8 mouse cellular contexts compared by ENCODE assay signal in the genomic region with DNA sequence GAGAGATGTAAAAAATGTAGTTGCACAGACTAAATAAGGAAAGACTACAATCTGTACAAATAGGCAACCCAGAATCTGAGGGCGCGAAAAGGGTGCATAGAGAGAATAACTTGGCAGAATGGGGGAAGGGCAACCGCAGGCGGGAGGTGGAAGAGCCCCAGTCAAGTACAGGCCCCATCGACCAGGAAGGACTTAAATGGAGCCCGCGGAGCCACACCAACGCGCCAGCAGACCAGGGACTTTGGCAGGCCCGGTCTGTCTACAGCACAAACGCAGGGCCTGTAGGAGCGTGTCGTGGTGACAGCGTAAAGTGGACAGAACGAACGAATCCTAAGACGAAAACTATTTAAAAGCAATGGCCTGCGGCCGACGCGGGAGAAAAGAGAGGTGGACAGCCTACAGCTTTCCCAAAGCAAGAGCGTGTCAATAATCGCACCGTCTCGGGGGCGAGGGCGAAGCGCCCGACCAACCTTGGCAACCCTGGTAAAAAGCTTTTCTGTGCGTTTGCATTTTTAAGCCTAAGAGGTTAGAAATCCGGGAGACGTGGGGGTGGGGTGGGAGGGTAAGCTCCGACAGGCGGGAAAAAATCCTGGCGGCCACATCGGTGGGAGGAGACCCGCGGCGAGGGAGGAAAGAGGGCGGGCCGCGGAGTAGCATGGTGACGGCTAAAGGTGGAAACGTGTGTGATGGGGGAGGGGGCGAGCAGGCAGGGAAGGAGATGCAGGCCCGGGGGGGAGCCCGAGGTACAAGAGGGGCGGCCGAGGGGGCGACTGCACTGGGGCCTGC. TPM values are rescaled to one million over a fixed set of nuclear protein-coding genes. Genes with fewer than 3 reads are reported as not detected.
DNase-seq lines count a peak whose midpoint lies in the region; ATAC-seq and TF ChIP-seq lines count a peak whose summit lies in the region.

No protein-coding gene starts in this region.

- TF ChIP-seq CTCF in MEL (IDR thresholded peaks at IDR 0.05 in 2 of 3, conservative IDR thresholded peaks at IDR 0.05 in 1 of 3; ENCODE audit: control insufficient read depth in 1 of 3, insufficient read depth in 1 of 3, low read depth in 2 of 3, low read length in 3 of 3, poor library complexity in 1 of 3, severe bottlenecking in 1 of 3): no peak
- no peak for TF ChIP-seq CTCF in cerebellum, adult 2 months (IDR thresholded peaks at IDR 0.05; ENCODE audit: borderline replicate concordance, insufficient read depth, low read depth, low read length)
- TF ChIP-seq CTCF in forebrain, postnatal 0 days (IDR thresholded peaks at IDR 0.05; ENCODE audit: low read depth): no peak
- no peak for TF ChIP-seq CTCF in lung, postnatal 0 days (IDR thresholded peaks at IDR 0.05)

- H3K9ac ChIP-seq in MEL (ENCODE audit: control insufficient read depth, low read depth, low read length, poor library complexity, severe bottlenecking): peak overlapping the region; percentile 100
- H3K9ac ChIP-seq in forebrain, postnatal 0 days: peak overlapping the region; percentile 83
- H3K9ac ChIP-seq in lung, postnatal 0 days (replicated peaks; ENCODE audit: low read depth): peak overlapping the region; percentile 68

- no peaks in the 10 kb centered on the region for H3K9me3 ChIP-seq in MEL (replicated peaks; ENCODE audit: insufficient read depth, low read length)
- H3K9me3 ChIP-seq in forebrain, postnatal 0 days (ENCODE audit: low read length): no peaks in the 10 kb centered on the region
- H3K9me3 ChIP-seq in lung, postnatal 0 days (ENCODE audit: low read length): no peaks in the 10 kb centered on the region

- peaks cover 18 to 24% of the 10 kb centered on the region in 2 experiments for H3K4me1 ChIP-seq in MEL (ENCODE audit: control insufficient read depth in 1 of 2, insufficient read depth in 2 of 2, low read length in 2 of 2)
- H3K4me1 ChIP-seq in cerebellum, adult 2 months (ENCODE audit: control insufficient read depth, insufficient read depth, low read length): peaks cover 11% of the 10 kb centered on the region
- H3K4me1 ChIP-seq in forebrain, postnatal 0 days (ENCODE audit: insufficient read depth): peaks cover 24% of the 10 kb centered on the region
- peaks cover 4% of the 10 kb centered on the region; the same call in 1 of the 2 replicates for H3K4me1 ChIP-seq in lung, postnatal 0 days (ENCODE audit: insufficient read depth, low read depth, low read length)

- peak; percentile 87 for DNase-seq in MEL (ENCODE audit: low read depth, low spot score)
- peak; percentile 72 to 75 for DNase-seq in cerebellum, adult 2 months
- peak; percentile 72 for DNase-seq in forebrain, postnatal 0 days
- peak; percentile 91 for DNase-seq in heart, postnatal 4 days
- peak; percentile 75 to 82 for DNase-seq in layer of hippocampus, postnatal 10 days (ENCODE audit: low spot score in 2 of 2)
- peak; percentile 93 for DNase-seq in lung, postnatal 0 days (ENCODE audit: low spot score)
- peak; percentile 81 for DNase-seq in ovary, postnatal 36 days (ENCODE audit: low spot score)
- peak; percentile 70 to 82 for DNase-seq in thymus, postnatal 36 days

- ATAC-seq in forebrain, postnatal 0 days: peak; percentile 40
- ATAC-seq in lung, postnatal 0 days: peak; percentile 40

- H3K79me2 ChIP-seq in MEL (ENCODE audit: control insufficient read depth, insufficient read depth, low read length, poor library complexity): peaks cover 61% of the 10 kb centered on the region

- no peak for TF ChIP-seq EP300 in MEL (IDR thresholded peaks at IDR 0.05; ENCODE audit: low read depth in 1 of 2, low read length in 2 of 2)
- no peak for TF ChIP-seq EP300 in lung, postnatal 0 days (IDR thresholded peaks at IDR 0.05)

- TF ChIP-seq RAD21 in MEL (IDR thresholded peaks at IDR 0.05; ENCODE audit: low read depth, low read length): no peak

- peak overlapping the region; percentile 89 for H3K27ac ChIP-seq in MEL (ENCODE audit: control insufficient read depth, low read depth, low read length)
- no peak overlapping the region for H3K27ac ChIP-seq in cerebellum, adult 2 months (ENCODE audit: insufficient read depth, low read length)
- H3K27ac ChIP-seq in forebrain, postnatal 0 days (ENCODE audit: low read depth, low read length): peak overlapping the region; percentile 99
- peak overlapping the region; percentile 96 for H3K27ac ChIP-seq in lung, postnatal 0 days (ENCODE audit: low read length)

- WGBS in cerebellum, adult 2 months: 2% methylated on average over 48 of the region's 50 CpGs
- WGBS in forebrain, postnatal 0 days: 2% methylated on average over 47 of the region's 50 CpGs
- 0% methylated on average over 38 of the region's 50 CpGs for WGBS in lung, postnatal 0 days

- peak overlapping the region; percentile 92 to 96 for H3K4me3 ChIP-seq in MEL (ENCODE audit: control insufficient read depth in 1 of 2, insufficient read depth in 1 of 2, low read depth in 2 of 2, low read length in 2 of 2)
- peak overlapping the region; percentile 94 for H3K4me3 ChIP-seq in cerebellum, adult 2 months (replicated peaks; ENCODE audit: insufficient read depth, low read depth, low read length)
- H3K4me3 ChIP-seq in forebrain, postnatal 0 days (ENCODE audit: low read depth, low read length): peak overlapping the region; percentile 90
- H3K4me3 ChIP-seq in lung, postnatal 0 days (ENCODE audit: low read depth, low read length): peak overlapping the region; percentile 84

- peaks cover 23 to 40% of the 10 kb centered on the region in 2 experiments for H3K36me3 ChIP-seq in MEL (ENCODE audit: control insufficient read depth in 1 of 2, insufficient read depth in 2 of 2, low read length in 2 of 2)
- H3K36me3 ChIP-seq in forebrain, postnatal 0 days (ENCODE audit: insufficient read depth): no peaks in the 10 kb centered on the region
- no peaks in the 10 kb centered on the region for H3K36me3 ChIP-seq in lung, postnatal 0 days (ENCODE audit: insufficient read depth, low read length)

- no peaks in the 10 kb centered on the region for H3K27me3 ChIP-seq in MEL (ENCODE audit: control insufficient read depth in 1 of 2, insufficient read depth in 2 of 2, low read length in 2 of 2)
- no peaks in the 10 kb centered on the region for H3K27me3 ChIP-seq in cerebellum, adult 2 months (ENCODE audit: control insufficient read depth, insufficient read depth, low read length)
- H3K27me3 ChIP-seq in forebrain, postnatal 0 days (ENCODE audit: insufficient read depth, low read length): no peaks in the 10 kb centered on the region
- no peaks in the 10 kb centered on the region for H3K27me3 ChIP-seq in lung, postnatal 0 days (replicated peaks; ENCODE audit: insufficient read depth, low read length)

- peak overlapping the region; percentile 80 for H3K4me2 ChIP-seq in forebrain, postnatal 0 days (ENCODE audit: low read depth)
- peak overlapping the region; percentile 72 for H3K4me2 ChIP-seq in lung, postnatal 0 days (replicated peaks; ENCODE audit: low read depth, low read length)

- peak in 1 of 2 experiments; percentile 0; a peak in 1 of 4 replicates for TF ChIP-seq POLR2A in MEL (IDR thresholded peaks at IDR 0.05; ENCODE audit: control insufficient read depth in 1 of 2, insufficient read depth in 1 of 2, low read depth in 1 of 2, low read length in 2 of 2, poor library complexity in 1 of 2)
- no peak for TF ChIP-seq POLR2A in cerebellum, adult 2 months (IDR thresholded peaks at IDR 0.05; ENCODE audit: borderline replicate concordance, insufficient read depth, low read length)

TF ChIP-seq in MEL, 35 proteins besides CTCF, POLR2A, EP300 and RAD21:
- TF ChIP-seq NRF1 (IDR thresholded peaks at IDR 0.05; ENCODE audit: insufficient read depth, low read depth, low read length, poor library complexity, severe bottlenecking): no peak
- TF ChIP-seq UBTF (IDR thresholded peaks at IDR 0.05; ENCODE audit: borderline replicate concordance, insufficient read depth, low read depth, low read length): 0 out of 2 replicates have a peak, but pooled peaks have one; percentile 50
- no peak for TF ChIP-seq POLR2AphosphoS5 (IDR thresholded peaks at IDR 0.05; ENCODE audit: borderline replicate concordance, low read depth, low read length)
- peak; percentile 65 for TF ChIP-seq SIN3A (IDR thresholded peaks at IDR 0.05; ENCODE audit: low read length)
- 0 out of 2 replicates have a peak, but pooled peaks have one; percentile 14 for TF ChIP-seq ETS1 (IDR thresholded peaks at IDR 0.05; ENCODE audit: low read depth, low read length)
- peak; percentile 85 for TF ChIP-seq E2F4 (IDR thresholded peaks at IDR 0.05; ENCODE audit: borderline replicate concordance, low read depth, low read length)
- TF ChIP-seq MXI1 (IDR thresholded peaks at IDR 0.05; ENCODE audit: low read depth, low read length): peak; percentile 86
- 0 out of 2 replicates have a peak, but pooled peaks have one; percentile 14 for TF ChIP-seq MYC (IDR thresholded peaks at IDR 0.05; ENCODE audit: low read depth, low read length)
- peak; percentile 58 for TF ChIP-seq MAX (IDR thresholded peaks at IDR 0.05; ENCODE audit: low read length)
- peak; percentile 22; the same call in 1 of the 2 replicates for TF ChIP-seq TBP (IDR thresholded peaks at IDR 0.05; ENCODE audit: low read depth, low read length)

RNA-seq across cellular contexts. Expression of a gene that starts 1.0 kb away (rescaled TPM):
- total RNA-seq in MEL (2012; rRNA removed): 55.4 and 70.6 TPM in 2 replicates
- polyA plus RNA-seq in MEL (2012; ENCODE audit: insufficient read depth in 1 of 2, insufficient read length in 2 of 2, low read depth in 1 of 2, low replicate concordance in 2 of 2, missing spikeins in 1 of 2): 100 to 1,000 TPM in 1 of 2 experiments, not detected in 1; 796 TPM
- 114 and 127 TPM in 2 replicates for polyA plus RNA-seq in cerebellum, adult 2 months (2012; rRNA removed)
- total RNA-seq in forebrain, postnatal 0 days (2014; rRNA removed): 35.9 and 45.7 TPM in 2 replicates
- polyA plus RNA-seq in forebrain, postnatal 0 days (2015; fragmentation: Nextera tagmentation; extraction: Ambion mirVana): 93.0 and 120 TPM in 2 replicates
- 100 to 1,000 TPM; 239 to 258 TPM for total RNA-seq in heart, postnatal 4 days (2021)
- 100 to 1,000 TPM; 279 to 297 TPM for total RNA-seq in layer of hippocampus, postnatal 10 days (2021)
- polyA plus RNA-seq in lung, postnatal 0 days (2015; fragmentation: Nextera tagmentation; extraction: Ambion mirVana): 44.0 and 51.4 TPM in 2 replicates

RNA-seq across cellular contexts. Expression of a gene that starts 1.2 kb away (rescaled TPM):
- total RNA-seq in MEL (2012; rRNA removed): 1.0 and 1.1 TPM in 2 replicates
- 1 to 10 TPM in 1 of 2 experiments, not detected in 1; 6.7 TPM for polyA plus RNA-seq in MEL (2012; ENCODE audit: insufficient read depth in 1 of 2, insufficient read length in 2 of 2, low read depth in 1 of 2, low replicate concordance in 2 of 2, missing spikeins in 1 of 2)
- polyA plus RNA-seq in cerebellum, adult 2 months (2012; rRNA removed): 1.6 and 1.8 TPM in 2 replicates
- 5.0 and 9.0 TPM in 2 replicates for total RNA-seq in forebrain, postnatal 0 days (2014; rRNA removed)
- polyA plus RNA-seq in forebrain, postnatal 0 days (2015; fragmentation: Nextera tagmentation; extraction: Ambion mirVana): 3.1 and 3.3 TPM in 2 replicates
- 1 to 10 TPM; 3.5 to 5.7 TPM for total RNA-seq in heart, postnatal 4 days (2021)
- 1 to 10 TPM; 2.0 to 2.3 TPM for total RNA-seq in layer of hippocampus, postnatal 10 days (2021)
- polyA plus RNA-seq in lung, postnatal 0 days (2015; fragmentation: Nextera tagmentation; extraction: Ambion mirVana): 3.0 and 3.4 TPM in 2 replicates
